Mouse (Mus musculus) right cerebral cortex, adult 2 months (tissue): ENCODE data around the gene Fastkd3.
"Not testable (repeated sequence)": the region's sequence is repeated elsewhere in the genome, so short reads cannot be mapped to it uniquely, and the experiment has no call there.

ENCODE experiments used
- DNase-seq, 2 experiments: peaks; one replicate each; pipeline ENCODE4 v3.0.0; 2021 to 2022; ENCODE audit warnings: low spot score in 2 of 2

Gene Fastkd3

DNA sequence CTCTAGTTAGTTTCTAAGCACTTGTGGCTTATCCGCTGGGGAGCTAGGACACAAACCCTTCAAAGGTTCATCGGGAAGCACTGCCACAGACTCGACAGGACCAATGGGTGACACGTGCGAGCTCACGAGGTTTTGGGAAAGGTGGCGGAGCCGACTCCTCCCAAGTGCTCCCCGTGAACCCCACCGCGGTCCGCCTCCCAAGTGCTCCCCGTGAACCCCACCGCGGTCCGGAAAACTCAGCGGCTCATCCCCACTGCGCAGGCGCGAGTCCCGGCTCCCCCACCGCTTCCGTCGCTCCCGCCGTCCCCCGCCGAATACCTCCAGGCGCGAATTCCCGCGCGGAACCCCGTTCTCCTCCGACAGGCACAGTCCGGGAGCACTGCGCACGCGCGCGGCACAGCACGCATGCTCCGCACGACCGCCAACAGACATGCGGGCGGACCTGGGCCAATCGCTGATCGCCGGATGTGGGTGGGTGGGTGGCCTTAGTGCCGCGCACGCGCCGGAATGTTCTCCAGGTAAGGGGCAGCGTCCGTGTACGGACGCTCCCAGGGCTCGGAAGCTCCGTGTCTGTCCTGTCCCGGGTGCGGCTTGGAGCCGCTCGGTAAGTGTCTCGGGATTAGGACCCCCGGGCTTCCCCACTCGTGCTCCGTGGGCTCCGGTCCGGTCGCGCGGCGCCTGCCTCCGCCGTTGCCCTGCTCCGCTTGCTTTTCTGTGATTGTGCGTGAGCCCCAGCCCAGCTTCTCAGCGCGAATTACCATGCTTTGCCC is at the start of gene Fastkd3, which contains the start of gene Mtrr:
Fastkd3 (plus strand) TSS at position 488 of the 770 bp plus-strand sequence.
Mtrr (minus strand) TSS at position 403 of the 770 bp plus-strand sequence.
- DNase-seq: peak; percentile 98

DNA sequence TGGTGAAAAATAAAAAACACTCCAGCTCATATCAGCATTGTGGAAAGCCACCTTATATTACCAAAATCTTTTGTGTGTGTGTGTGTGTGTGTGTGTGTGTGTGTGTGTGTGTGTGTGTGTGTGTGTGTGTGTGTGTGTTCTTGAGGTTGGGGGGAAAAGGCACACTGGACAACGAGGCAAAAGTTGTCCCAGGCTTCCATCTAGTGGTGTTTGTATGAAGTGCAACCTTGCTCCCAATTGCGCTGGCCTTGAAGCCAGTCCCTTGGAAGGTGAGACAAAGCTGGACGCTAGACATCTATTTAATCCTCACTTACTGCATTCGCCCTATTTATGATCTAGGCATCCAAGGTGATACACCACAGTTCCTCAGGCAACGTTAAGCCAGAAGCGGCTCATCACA is 28.6 kb upstream of the Fastkd3 start:
- not testable (repeated sequence) for DNase-seq

DNA sequence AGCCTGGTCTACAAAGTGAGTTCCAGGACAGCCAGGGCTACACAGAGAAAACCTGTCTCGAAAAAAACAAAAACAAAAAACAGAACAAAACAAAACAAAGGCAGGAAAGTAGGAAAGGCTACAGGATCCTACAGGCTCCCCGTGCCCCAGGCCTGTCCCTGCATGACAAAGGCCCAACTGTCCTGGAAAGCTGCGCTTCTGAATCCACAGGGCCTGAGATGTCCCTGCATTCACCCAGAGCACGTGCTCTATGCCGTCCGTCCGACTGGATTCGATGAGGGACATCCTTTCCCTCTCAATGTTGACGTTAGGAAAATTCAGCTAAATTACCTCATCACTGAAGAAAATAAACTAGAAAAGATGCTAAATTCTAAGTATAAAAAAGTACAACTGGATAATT is 13.9 kb upstream of the Fastkd3 start:
- no peak for DNase-seq

DNA sequence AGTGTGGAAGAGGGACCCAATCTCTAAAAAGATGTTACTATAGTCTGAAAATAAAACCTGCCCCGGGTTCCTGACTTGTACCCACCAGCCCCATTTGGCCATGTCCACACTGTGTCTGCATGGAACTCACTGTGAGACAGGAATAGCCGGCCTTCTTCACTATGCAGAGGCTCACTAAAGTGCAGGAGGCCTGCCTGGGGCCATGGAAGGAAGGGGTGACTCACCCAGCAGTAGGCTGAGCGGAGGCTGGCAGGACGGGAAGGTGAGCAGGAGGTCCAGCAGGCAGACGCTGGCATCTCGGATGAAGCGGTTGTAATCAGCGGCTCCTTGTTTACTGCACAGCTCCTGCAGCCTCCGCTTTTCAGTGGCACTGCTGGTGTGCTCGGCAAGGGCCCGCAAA is 13.5 kb upstream of the Fastkd3 start:
- no peak for DNase-seq

- DNase-seq: peak; percentile 90
These were observed 12.3 kb upstream of the Fastkd3 start for GRCm38 (mm10) chr13:68569589-68570336.

GRCm38 (mm10) chr13:68572247-68572646 is 9.8 kb upstream of the Fastkd3 start:
- no peak for DNase-seq

- DNase-seq: no peak
These were observed 8.8 kb upstream of the Fastkd3 start for GRCm38 (mm10) chr13:68572966-68573913.

GRCm38 (mm10) chr13:68574398-68574797 is 7.6 kb upstream of the Fastkd3 start:
- no peak for DNase-seq

DNA sequence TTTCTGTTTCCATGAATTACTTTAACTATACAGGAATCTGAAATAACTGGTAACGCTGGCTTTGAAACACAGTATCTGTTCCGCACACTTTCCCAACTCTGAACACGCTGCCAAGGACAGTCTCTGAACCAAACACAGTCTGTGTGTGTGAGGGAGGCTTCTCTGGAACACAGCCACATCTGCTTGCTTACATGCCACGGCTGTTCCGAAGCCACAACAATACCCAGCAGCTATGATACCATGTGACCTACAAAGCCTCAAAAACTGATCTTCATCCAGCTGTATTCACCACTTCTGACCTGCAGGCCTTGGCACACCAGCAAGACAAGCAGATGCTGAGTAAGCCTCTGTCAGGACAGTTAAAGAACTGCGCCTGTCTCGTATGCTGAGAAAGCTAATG is 4.1 kb upstream of the Fastkd3 start:
- DNase-seq: peak; percentile 42 to 48

- no peak for DNase-seq
These were observed 821 bp upstream of the Fastkd3 start for GRCm38 (mm10) chr13:68581086-68581740.

DNA sequence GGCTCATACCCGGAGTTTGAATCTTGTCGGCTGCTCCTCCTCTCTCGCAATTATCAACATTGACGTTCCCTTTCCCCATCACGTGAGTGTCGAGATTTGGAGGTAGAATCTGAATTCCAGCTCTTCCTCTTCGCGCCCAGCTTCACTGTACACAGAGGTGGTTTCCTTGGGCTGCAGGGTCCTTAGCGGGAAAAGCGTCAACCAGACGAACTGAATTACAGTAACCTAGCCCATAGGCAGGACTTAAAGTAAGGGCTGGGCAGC is 415 bp downstream of the Fastkd3 start:
- no peak for DNase-seq

DNA sequence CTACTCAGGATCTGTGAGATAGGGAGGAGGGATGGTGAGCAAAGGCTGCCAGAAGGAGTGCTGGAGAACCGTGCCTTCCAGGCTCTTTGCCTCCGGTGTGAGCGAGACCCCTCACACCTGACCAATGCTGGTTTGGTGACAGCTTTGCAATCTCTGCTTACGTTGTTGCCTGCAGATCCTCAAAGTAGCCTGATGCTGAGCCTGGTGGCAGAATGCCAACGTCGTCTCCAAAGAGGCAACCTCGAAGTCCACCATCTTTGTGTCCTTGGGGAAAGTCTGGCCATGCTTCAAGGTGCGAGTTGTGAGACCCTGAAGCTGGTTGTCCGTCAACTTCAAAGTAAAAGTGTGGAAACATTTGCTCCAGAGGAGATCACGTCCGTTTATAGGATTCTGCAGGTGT is 1.9 kb downstream of the Fastkd3 start:
- DNase-seq: no peak

- DNase-seq: no peak
These were observed 3.4 kb downstream of the Fastkd3 start for GRCm38 (mm10) chr13:68585441-68585840.

GRCm38 (mm10) chr13:68588352-68588751 is 6.3 kb downstream of the Fastkd3 start:
- DNase-seq: no peak

DNA sequence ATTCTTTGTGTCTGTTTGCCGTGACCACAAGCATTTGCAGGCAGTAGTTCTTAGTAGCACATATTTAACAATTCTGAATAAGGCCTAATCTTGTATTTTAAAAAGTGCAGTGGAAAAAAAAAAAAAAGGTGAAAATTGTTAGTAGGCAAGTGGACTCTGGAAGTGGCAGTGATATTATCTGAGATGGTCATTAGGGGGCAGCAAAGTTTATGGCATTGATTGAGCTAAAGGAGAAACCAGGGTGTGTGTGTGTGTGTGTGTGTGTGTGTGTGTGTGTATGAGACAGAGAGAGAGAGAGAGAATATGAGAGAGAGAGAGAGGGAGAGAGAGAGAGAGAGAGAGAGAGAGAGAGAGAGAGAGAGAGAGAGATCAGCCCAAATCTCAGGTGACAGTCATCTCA is 11.8 kb downstream of the Fastkd3 start:
- no peak for DNase-seq

GRCm38 (mm10) chr13:68597199-68597598 is 15.2 kb downstream of the Fastkd3 start, which contains the start of gene 1700001L19Rik:
TSS of gene 1700001L19Rik (plus strand) at chr13:68597421.
- peak; percentile 59 to 62 for DNase-seq

- DNase-seq: no peak
These were observed 15.6 kb downstream of the Fastkd3 start for GRCm38 (mm10) chr13:68597667-68598066.

GRCm38 (mm10) chr13:68598953-68599352 is 16.9 kb downstream of the Fastkd3 start:
- DNase-seq: no peak

- peak; percentile 59 to 66 for DNase-seq
These were observed 19.1 kb downstream of the Fastkd3 start for GRCm38 (mm10) chr13:68601184-68601583.

DNA sequence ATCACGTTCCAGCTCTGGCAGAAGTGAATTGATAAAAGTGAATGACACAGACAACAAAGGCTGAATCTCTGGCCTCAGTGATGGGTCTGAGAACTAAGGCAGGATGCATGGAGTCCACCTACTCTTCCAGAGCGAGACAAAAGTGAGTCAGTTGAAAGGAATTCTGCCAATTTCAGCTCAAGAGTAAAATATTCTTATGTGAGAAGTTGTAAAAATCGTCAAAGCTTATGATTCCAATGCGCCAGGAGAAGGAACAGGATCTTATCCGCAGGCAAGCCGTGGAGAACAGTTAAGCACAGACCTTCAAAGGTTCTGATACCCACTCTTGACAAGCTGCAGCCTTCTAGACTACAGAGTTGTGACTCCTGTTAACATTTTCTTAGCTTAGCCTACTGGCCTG is 21.1 kb downstream of the Fastkd3 start:
- DNase-seq: no peak

- DNase-seq: no peak
These were observed 23.7 kb downstream of the Fastkd3 start for GRCm38 (mm10) chr13:68605689-68606126.
